Mouse (Mus musculus) cerebellum, postnatal 4 days (tissue): ENCODE measurements at regions not wholly inside any gene's neighbourhood (a gene's known extent, or its start where the extent isn't known, plus 50 kb on each side); places are given as distances from the start of the nearest gene placed in this dataset.
"Not testable (repeated sequence)": the region's sequence is repeated elsewhere in the genome, so short reads cannot be mapped to it uniquely, and the experiment has no call there.

ENCODE experiments used
- DNase-seq, 2 experiments: peaks; one replicate each; pipeline ENCODE4 v3.0.0; 2022; ENCODE audit warnings: low spot score in 2 of 2, mixed read lengths in 1 of 2

- DNase-seq: no peak
These were observed 306.8 kb upstream of the Ercc4 start for GRCm38 (mm10) chr16:12802651-12803050.

- no peak for DNase-seq
These were observed 302.1 kb upstream of the Ercc4 start for GRCm38 (mm10) chr16:12807351-12807871.

DNA sequence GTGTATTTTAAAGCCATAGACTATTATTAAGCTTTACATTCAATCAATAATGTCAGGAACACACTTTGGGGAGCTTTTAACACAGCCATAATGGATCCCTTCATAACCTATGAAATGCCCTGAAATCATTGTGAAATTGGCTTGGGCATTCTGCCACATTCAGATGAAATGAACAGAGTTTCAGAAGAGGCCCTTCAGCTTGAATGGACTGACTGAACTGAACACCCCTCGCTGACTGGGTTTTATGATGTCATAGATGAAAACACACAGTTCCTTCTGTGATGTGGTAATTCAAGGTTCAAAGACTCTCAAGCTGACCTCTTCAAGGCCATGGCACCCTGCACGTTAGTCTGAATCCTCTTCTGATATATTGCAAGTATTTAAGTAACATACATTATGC, 298.4 kb upstream of the Ercc4 start:
- no peak for DNase-seq

- DNase-seq: no peak
These were observed 284.8 kb upstream of the Ercc4 start for GRCm38 (mm10) chr16:12824646-12825045.

- DNase-seq: no peak
These were observed 283.3 kb upstream of the Ercc4 start for GRCm38 (mm10) chr16:12826222-12826621.

- not testable (repeated sequence) for DNase-seq
These were observed 278.2 kb upstream of the Ercc4 start for GRCm38 (mm10) chr16:12831308-12831707.

DNA sequence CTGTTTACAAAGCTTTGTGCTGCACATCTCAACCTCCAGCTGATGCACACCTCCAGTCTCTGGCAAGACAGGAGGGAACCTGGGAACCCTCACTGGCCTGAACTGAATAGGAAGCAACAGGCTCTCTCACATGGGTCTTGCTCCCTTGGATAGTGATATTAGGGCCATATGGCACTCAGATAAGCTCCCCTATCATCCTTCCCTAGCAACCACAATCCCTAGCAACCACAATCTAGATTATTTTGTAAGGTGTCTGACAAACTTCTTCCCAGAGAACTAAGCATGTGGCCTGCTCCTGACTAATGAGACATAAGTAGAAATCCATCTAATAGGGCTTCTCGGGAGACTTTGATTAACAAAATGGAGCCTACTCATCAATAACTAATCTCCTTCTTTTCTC, 253.1 kb upstream of the Ercc4 start:
- no peak for DNase-seq

- DNase-seq: no peak
These were observed 249.6 kb upstream of the Ercc4 start for GRCm38 (mm10) chr16:12859714-12860355.

DNA sequence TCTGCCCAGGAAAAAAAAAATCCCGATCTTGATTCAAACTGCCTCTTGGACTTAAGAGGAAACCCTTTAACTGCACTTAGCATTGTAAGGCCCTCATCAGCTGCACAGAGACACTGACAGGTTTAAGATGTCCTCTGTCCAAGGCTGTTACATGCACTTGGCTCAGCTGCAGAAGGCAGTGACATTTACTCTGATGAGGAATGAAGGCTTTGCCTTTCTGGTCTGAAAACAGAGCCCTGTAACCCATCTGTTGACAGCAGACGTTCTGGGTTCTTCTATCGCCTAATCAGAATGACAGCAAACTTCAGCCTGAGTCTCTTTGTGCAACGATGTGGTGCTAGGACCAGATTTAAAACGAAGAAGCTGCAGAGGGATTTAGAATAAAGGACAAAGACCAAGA, 246.9 kb upstream of the Ercc4 start:
- no peak for DNase-seq

DNA sequence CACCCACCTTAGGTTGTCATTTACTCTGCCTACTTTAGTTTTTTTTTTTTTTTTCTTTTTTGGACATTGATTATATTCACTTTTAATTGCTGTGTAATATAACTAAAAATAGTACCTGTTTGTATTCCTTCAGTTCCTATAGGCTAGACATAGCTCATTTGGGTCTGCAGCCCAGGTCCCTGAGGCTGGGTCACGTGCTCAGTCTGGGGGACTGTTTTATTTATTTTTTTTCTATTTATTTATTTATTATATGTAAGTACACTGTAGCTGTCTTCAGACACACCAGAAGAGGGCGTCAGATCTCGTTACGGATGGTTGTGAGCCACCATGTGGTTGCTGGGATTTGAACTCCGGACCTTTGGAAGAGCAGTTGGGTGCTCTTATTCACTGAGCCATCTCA, 231.2 kb upstream of the Ercc4 start:
- DNase-seq: not testable (repeated sequence)

DNA sequence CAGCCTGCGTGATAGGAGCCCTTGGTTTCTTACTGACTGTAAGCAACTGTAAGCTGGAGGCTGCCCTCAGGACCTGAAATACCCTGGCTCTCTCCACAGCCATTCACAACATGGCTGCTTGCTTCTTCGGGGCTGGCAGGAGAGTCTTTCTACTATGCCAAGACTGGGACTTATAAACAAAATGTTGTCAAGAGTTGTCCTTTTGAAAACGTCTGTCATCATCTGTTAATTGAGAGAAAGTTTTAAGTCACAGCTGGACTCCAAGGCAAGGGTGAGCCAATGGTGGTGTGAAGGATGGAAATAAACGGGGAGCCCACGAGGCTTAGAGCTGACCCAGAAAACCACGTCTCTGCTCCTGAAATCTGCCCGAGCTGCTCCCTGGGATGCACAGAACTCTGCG, 229.5 kb upstream of the Ercc4 start:
- no peak for DNase-seq

- no peak for DNase-seq
These were observed 229.0 kb upstream of the Ercc4 start for GRCm38 (mm10) chr16:12880481-12880880.

DNA sequence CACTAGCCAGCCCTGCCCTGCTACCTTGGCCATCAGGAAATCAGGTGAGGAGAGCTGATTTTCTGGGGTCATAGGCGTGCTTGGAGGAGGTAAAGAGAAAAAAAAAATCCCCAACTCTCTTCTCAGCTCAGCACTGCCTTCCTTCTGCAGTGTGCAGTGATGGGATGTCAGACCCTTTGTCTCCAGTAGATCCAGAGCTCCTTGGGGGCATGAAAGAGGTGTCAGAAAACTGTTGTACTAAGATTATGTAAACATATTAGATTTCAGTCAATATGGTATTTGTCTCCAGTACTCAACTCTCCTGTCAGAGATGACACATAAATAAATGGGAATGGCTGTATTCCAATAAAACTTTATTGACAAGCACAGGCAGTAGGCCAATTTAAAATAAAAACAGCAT, 226.8 kb upstream of the Ercc4 start:
- DNase-seq: no peak

DNA sequence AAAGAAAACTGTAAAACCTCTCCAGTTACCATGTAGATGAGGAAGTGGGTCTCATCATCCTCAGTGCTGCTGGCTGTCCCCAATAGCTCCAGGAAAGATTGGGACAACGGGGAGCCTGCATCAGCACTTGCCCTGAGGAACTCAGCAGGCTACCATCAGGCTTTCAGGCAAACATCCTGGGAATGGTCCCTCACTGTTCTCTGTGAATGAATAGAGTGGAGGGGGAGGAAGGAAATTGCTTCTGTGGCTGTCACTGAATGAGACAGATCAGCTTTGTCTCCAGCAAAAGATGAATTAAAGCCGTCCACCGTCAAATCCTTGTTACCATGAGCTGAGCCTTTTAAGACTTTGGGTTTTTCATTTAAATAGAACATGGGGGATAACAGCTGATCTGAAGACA, 224.9 kb upstream of the Ercc4 start:
- DNase-seq: peak in 1 of 2 experiments; percentile 2

DNA sequence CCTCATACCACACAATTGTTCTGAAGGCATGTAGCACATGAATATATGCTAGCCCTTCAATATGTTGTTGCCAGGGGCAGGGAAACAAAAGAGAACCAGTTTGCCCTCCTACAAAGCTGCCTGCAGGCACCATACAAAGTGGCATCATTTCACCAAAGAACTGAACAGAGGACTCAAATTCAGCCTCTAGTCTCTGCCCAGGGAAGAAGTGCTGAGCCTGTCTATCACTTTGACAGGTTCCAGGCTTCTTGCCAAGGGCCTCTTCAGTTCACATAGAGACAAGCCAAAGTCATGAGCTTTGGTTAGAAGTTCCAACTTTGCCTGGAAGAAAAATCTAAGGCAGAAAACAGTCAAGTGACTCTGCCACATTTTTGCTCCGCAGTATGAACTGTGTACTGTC, 223.4 kb upstream of the Ercc4 start:
- peak in 1 of 2 experiments; percentile 39 for DNase-seq

DNA sequence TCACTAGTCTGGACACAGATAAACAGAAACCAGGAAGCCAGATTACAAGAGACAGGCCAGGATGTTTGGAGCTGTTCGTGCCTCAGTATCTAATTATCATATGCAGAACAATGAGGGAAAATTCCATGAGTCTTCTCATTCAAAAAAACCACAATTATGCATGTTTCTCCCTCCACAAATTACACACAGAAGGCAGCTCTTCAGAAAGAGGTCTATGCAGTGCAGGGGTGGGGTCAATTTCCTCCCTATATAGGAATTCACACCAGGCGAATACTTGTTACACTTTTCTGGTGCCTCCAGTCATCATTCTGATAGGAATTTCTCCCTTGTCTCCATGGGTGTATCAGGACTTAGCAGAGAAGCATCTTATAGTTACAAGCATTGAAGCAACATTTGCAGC, 222.1 kb upstream of the Ercc4 start:
- no peak for DNase-seq

DNA sequence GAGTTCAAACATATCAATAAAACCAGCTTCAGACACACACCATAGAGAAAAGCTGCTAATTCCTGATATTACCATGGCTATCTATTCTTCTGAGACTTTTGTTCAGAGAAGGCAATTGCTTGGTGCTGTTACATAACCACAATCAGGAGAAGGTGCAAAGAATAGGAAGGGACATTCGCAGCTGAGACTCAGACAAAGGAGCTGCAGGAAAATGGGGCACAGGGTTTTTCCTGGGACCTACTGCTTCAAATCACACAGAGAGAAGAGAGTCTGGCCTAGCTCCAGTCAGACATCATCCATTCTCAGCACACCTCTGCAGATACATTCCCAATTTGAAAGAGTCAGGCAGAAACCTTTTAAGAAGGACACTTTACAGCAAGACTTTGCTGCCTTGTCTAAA, 219.4 kb upstream of the Ercc4 start:
- DNase-seq: no peak

- DNase-seq: no peak
These were observed 218.9 kb upstream of the Ercc4 start for GRCm38 (mm10) chr16:12890545-12890944.

GRCm38 (mm10) chr16:12892658-12893305, 216.7 kb upstream of the Ercc4 start:
- no peak for DNase-seq

DNA sequence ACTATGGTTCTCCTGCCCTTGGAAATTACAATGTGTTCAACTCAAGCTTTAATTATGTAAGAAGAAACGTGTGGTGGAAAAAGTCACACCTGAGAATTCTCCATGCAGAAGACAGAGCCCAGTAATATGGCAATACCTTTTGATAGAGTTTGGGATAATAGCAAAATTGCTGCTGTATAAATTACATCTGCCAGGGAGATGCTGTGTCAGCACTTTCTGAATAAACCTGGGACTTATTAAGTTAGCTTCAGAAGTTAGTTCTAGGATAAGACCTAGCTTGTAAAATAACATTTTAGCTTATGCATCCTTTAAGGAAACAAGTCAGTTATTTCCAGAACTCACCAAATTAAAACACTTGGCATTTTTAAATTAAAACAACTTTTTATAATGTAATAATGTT, 212.2 kb upstream of the Ercc4 start:
- DNase-seq: no peak

DNA sequence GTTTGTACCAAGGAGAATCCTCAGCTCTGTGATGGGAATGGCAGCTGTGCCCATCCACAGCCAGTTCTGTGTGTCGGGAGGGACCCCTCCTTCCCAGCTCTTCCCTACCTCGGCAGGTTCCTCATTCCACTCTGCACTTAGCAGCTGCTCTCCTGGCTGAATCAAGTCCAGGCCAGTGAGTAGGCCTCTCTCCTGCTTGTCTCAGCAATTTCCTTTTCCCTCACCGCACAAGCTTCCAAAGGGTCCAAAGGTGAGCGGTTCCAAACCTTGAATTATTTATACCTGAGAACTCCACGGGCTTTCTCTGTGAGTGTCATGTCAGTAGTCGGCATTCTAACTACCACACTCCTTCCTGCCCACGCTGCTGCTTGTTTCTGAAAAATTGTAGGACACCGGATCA, 208.8 kb upstream of the Ercc4 start:
- no peak for DNase-seq

DNA sequence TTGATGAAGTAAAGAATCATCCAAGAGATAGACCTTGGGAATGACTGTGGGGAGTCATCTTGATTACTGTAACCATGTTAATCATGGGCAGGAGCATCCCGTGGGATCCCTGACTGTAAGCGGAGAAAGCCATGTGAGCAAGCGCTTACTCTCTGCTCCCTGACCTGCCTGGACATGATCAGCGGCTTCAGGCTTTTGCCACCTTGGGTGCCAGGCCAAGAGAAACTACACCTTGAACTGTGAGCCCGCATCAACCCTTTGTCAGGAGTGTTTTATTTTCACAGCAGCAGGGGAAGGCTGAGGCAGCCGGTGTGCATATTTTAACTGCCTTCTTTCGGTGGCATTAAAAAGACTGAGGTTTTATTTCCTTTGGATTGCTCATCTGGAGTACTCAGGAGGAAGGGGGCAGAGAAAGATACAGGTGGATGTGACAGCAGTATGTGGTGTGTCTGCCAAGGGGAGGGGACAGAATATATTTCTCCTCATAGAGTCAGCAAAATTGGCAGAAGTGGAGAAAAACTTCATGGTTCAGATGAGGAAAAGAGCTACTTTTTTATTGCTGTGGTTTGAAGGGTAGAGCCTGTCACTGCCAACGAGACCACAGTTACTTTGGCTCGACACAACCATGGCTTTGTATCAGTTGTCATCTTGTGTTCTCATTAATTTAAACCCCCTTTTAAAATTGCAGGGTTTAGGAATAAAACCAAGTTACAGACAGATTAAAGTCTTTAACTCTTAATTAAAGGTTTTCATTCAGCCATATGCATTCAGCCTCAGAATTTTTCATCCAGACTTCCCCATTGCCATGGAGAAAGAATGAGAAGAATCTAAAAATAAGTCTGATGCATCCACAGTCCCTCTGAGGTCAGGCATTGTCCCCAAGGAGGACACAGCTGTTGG, 208.1 kb upstream of the Ercc4 start:
- no peak for DNase-seq

- DNase-seq: no peak
These were observed 207.5 kb upstream of the Ercc4 start for GRCm38 (mm10) chr16:12901996-12902319.
